Mouse (Mus musculus) heart, embryonic 13.5 days (tissue): ENCODE measurements around the gene Mef2d. TPM values are rescaled to one million over a fixed set of nuclear protein-coding genes. Genes with fewer than 3 reads are reported as not detected.

Experiments used
- ATAC-seq: fragments of 200-750 bp; cut with Nextera tagmentation; 2 replicates; pipeline ENCODE4 v1.8.0; 2017; ENCODE audit warnings: moderate TSS enrichment; ENCODE audit not compliant: insufficient number of reproducible peaks, low FRiP score, low TSS enrichment; ENCODE audit errors: extremely low read depth
- H3K27ac ChIP-seq: fragments of 300-500 bp; sonication (generic); replicated peaks from 2 replicates; pipeline ENCODE4 v1.5.1; 2015; ENCODE audit warnings: moderate library complexity, mild to moderate bottlenecking, inconsistent platforms
- H3K27me3 ChIP-seq: fragments of 300-500 bp; sonication (generic); replicated peaks from 2 replicates; pipeline ENCODE4 v1.6.1; 2015; ENCODE audit warnings: mild to moderate bottlenecking, inconsistent platforms
- H3K36me3 ChIP-seq: fragments of 300-500 bp; sonication (generic); 2 replicates; pipeline ENCODE4 v1.6.1; 2015; ENCODE audit warnings: mild to moderate bottlenecking, inconsistent platforms
- H3K4me1 ChIP-seq: fragments of 300-500 bp; sonication (generic); 2 replicates; pipeline ENCODE4 v1.6.1; 2015; ENCODE audit warnings: inconsistent platforms
- H3K4me2 ChIP-seq: fragments of 300-500 bp; sonication (generic); 2 replicates; pipeline ENCODE4 v1.6.1; 2015; ENCODE audit warnings: inconsistent platforms, mild to moderate bottlenecking, moderate library complexity
- H3K4me3 ChIP-seq: fragments of 300-500 bp; sonication (generic); 2 replicates; pipeline ENCODE4 v1.5.1; 2015; ENCODE audit warnings: moderate library complexity, mild to moderate bottlenecking, inconsistent platforms
- H3K9ac ChIP-seq: fragments of 300-500 bp; sonication (generic); 2 replicates; pipeline ENCODE4 v1.6.1; 2015; ENCODE audit warnings: inconsistent platforms, mild to moderate bottlenecking, moderate library complexity
- H3K9me3 ChIP-seq: fragments of 300-500 bp; sonication (generic); 2 replicates; pipeline ENCODE4 v1.6.1; 2016; ENCODE audit warnings: inconsistent platforms
- WGBS: fragments of 180-500 bp; shearing (Covaris S2); methylation state at CpG from one replicate; pipeline ENCODE4 v1.1.7; 2015; ENCODE audit warnings: mixed read lengths; 5-methylcytosine and 5-hydroxymethylcytosine counted together
- polyA plus RNA-seq: library from polyadenylated mRNA; unstranded; fragments of >200 nt; fragmentation: Nextera tagmentation; extraction: Ambion mirVana; gene quantifications from 2 replicates; pipeline ENCODE4 v1.2.1, GENCODE M21; 2015

Mef2d gene
- polyA plus RNA-seq, 1 experiment from 2014 or later: 37.1 TPM

DNA sequence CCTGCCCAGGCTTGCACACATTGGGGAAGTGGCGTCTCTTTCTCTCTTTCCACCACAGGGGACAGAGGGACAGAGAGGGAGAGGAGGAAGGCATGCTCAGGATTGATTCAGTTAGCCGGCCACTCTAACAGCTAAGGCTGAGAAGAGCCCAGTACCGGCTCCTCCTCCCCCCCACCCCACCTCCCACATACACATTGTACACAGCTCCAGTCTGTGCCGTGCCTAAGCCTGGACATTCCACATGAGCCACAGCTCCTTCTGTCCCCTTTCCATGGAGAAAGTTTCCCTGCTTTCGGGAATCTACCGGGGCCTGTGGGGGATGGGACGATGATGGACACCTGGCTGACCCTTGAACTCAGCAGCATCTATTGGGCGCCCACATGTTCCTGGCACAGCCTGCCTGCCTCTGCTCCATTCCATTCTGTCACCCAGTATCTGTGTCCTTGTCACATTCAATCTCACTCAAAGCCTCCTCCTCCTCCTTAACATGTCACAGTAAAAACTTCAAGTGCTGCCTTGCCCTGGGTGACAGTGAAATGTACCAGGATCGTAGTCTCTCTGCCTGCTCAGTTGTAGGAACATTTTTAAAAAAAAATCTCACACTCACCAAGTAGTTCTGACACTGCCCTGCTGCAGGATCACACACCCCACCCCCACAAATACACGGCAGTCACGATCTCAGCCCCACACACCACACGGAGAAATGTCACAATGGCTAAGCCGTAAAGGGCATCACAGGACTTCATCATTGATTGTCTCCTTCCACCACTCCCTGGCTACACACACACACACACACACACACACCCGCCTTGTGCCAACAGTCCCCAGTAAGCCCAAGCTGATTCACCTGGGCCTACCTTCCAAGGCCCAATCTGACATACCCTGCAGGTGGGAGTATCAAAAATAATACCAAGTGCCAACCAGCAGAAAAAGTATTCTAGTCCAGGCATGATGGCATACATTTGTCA is 20.7 kb upstream of the Mef2d start:
- Histone ChIP-seq H3K27ac (peak overlapping the region; percentile 88), H3K4me1 (peaks cover 44% of the 10 kb centered on the region), H3K4me3 (no peak overlapping the region), H3K4me2 (peak overlapping the region; percentile 20; the same call in 1 of the 2 replicates), H3K36me3 (peaks cover 49% of the 10 kb centered on the region), H3K27me3 (no peaks in the 10 kb centered on the region), H3K9ac (peak overlapping the region; percentile 45), H3K9me3 (no peaks in the 10 kb centered on the region)
- peak; percentile 16; the same call in 1 of the 2 replicates for ATAC-seq
- WGBS: 38% methylated on average over 14 of the region's 14 CpGs

DNA sequence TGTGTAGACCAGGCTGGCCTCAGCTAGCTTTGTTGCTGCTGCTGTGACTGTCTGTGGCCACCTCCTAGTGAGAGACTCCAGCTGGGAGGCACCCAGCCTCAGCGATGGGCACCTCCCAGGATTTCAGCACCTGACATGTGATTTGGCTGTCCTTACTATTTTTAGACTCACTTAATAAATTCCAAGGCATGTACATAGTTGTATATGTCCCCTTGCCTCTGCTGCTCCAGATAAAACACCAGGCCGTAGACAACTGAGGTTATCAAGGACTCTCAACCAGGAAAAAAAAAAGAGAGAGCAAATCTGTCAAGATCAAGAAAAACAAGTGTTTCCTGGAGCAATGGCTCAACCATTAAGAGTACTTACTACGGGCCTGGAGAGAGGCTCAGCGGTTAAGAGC is 17.0 kb upstream of the Mef2d start:
- ATAC-seq: no peak
- peak overlapping the region; percentile 58 for H3K27ac ChIP-seq
- WGBS: 19% methylated on average over 4 of the region's 4 CpGs

DNA sequence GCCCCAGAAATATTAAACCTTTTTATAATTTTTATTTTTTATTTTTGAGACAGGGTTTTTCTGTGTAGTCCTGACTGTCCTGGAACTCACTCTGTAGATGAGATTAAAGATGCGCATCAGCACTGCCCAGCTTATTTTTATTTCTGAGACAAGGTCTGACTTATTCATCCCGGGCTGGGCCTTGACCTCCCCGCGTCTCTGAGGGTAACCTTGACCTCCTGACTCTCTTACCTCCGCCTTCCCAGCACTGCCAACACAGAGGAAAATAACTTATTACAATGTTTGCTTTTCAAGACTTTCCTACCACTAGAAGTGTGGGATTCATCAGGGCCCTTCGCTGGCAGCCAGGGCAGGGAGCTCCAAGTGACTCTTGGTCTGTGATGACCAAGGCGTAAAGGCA is 16.0 kb upstream of the Mef2d start:
- ATAC-seq: no peak
- Histone ChIP-seq H3K4me3 (no peak overlapping the region), H3K4me1 (peaks cover 28% of the 10 kb centered on the region), H3K27ac (peak overlapping the region; percentile 58; the same call in 1 of the 2 replicates), H3K9me3 (no peaks in the 10 kb centered on the region), H3K9ac (no peak overlapping the region), H3K27me3 (no peaks in the 10 kb centered on the region), H3K36me3 (peaks cover 2% of the 10 kb centered on the region; the same call in 1 of the 2 replicates), H3K4me2 (no peak overlapping the region)
- 86% methylated on average over 7 of the region's 7 CpGs for WGBS

More for the DNA sequence above, 17.0 kb upstream of the Mef2d start:
- Histone ChIP-seq H3K4me1 (peaks cover 38% of the 10 kb centered on the region), H3K9ac (no peak overlapping the region), H3K9me3 (no peaks in the 10 kb centered on the region), H3K4me2 (no peak overlapping the region), H3K36me3 (peaks cover 12% of the 10 kb centered on the region), H3K4me3 (no peak overlapping the region), H3K27me3 (no peaks in the 10 kb centered on the region)

DNA sequence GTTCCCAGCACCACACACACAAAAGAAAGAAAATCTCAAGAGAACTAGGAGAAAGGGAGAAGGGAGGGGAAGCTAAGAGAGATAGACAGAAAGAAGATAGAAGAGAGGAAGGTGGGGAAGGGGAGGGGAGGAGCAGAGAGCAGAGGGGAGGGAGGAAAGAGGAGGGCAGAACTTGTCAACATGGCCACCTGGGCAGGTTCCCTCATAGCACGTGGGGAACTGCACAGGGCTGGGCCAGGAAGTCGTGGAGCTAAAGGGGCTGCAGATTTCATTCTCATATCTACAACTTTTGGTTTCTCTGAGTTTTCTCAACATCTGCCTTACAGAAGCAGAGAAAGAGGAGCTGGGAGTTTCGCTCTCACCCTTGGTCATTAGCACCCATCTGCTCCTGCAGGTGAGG is 14.5 kb upstream of the Mef2d start:
- WGBS: 52% methylated on average over 3 of the region's 3 CpGs
- Histone ChIP-seq H3K4me1 (peaks cover 27% of the 10 kb centered on the region), H3K9ac (no peak overlapping the region), H3K4me3 (no peak overlapping the region), H3K27ac (no peak overlapping the region), H3K4me2 (no peak overlapping the region), H3K9me3 (no peaks in the 10 kb centered on the region), H3K27me3 (no peaks in the 10 kb centered on the region), H3K36me3 (no peaks in the 10 kb centered on the region)
- no peak for ATAC-seq

DNA sequence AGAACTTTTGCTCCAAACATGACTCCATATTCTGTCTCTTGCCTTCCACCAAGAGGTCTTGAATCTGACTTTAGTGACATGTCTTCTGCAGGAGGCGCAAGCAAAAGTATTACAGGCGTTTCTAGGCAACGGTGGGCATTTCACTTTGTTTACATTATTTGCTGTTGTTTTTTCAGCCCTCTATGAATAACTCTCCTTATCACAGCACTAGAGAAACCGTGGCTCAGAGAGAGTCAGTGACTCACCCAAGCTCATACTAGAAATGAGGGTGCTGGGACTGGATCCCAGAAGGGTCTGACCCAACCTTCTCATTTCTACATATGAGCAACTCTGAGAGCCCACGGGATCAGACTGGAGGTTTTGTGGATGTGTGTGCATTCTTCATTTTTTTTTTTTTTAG is 14.1 kb upstream of the Mef2d start:
- no peak for ATAC-seq
- no peak overlapping the region for H3K27ac ChIP-seq
- no peaks in the 10 kb centered on the region for H3K27me3 ChIP-seq
- H3K4me3 ChIP-seq: no peak overlapping the region
- peaks cover 31% of the 10 kb centered on the region for H3K4me1 ChIP-seq
- H3K36me3 ChIP-seq: no peaks in the 10 kb centered on the region
- no peak overlapping the region for H3K9ac ChIP-seq
- no peak overlapping the region for H3K4me2 ChIP-seq
- 55% methylated on average over 5 of the region's 5 CpGs for WGBS
- H3K9me3 ChIP-seq: no peaks in the 10 kb centered on the region

DNA sequence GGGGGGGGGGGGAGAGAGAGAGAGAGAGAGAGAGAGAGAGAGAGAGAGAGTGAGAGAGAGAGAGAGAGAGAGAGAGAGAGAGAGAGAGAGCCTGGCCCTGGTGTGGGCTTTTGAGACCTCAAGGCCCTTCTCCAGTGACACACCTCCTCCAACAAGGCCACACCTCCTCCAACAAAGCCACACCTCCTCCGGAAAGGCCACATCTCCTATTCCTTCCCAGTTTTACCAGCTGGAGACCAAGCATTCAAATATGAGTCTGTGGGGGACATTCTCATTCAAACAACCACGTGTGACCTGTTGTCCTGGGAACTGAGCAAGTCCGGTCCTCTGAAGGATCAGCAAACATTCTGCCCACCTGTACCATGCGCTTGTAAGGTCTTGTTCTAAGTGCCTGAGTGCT is 13.2 kb upstream of the Mef2d start:
- H3K4me3 ChIP-seq: no peak overlapping the region
- no peak overlapping the region for H3K4me2 ChIP-seq
- H3K36me3 ChIP-seq: no peaks in the 10 kb centered on the region
- 48% methylated on average over 4 of the region's 4 CpGs for WGBS
- H3K4me1 ChIP-seq: peaks cover 41% of the 10 kb centered on the region
- H3K9ac ChIP-seq: no peak overlapping the region
- H3K27ac ChIP-seq: no peak overlapping the region
- H3K27me3 ChIP-seq: no peaks in the 10 kb centered on the region
- no peak for ATAC-seq
- no peaks in the 10 kb centered on the region for H3K9me3 ChIP-seq

DNA sequence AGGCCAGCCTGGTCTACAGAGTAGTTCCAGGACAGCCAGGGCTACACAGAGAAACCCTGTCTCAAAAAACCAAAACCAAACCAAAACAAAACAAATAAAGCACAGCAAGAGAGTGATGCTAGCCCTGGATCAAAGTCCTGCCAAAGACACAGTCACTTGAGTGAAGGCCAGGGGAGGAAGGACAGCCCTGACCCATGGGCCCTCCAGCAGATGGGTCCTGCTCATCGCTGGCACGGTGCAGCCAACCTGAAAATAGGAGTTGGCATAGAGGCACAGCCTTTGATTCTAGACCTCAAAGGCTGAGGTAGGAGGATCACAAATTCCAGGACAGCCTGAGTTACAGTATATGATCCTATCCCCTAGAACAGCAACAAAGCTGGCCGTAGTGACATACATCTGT is 11.1 kb upstream of the Mef2d start:
- H3K36me3 ChIP-seq: no peaks in the 10 kb centered on the region
- no peak for ATAC-seq
- 90% methylated on average over 3 of the region's 3 CpGs for WGBS
- no peak overlapping the region for H3K9ac ChIP-seq
- H3K27ac ChIP-seq: no peak overlapping the region
- H3K4me3 ChIP-seq: no peak overlapping the region
- no peak overlapping the region for H3K4me2 ChIP-seq
- H3K9me3 ChIP-seq: no peaks in the 10 kb centered on the region
- no peaks in the 10 kb centered on the region for H3K27me3 ChIP-seq
- peaks cover 38% of the 10 kb centered on the region for H3K4me1 ChIP-seq

DNA sequence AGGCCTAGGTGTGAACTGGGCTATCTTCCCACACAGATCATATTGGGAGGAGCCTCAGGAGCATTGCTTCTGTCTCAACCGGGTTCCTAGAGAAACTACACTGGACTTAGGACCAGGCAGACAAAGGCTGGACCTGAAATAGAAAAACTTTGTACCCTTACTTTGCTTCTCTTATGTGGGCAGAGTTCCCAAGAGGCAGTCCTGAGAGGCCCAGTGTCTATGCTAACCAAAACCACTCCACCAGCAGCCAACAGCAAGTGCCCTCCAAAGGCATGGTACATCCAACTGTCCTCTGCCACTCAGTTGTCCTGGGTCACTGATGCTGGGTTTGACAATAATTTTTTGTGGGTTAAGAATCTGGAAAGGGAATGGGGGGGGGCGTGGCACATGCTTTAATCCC is 9.7 kb upstream of the Mef2d start:
- WGBS: 71% methylated on average over 2 of the region's 2 CpGs
- H3K27ac ChIP-seq: peak overlapping the region; percentile 98
- H3K4me2 ChIP-seq: no peak overlapping the region
- no peaks in the 10 kb centered on the region for H3K36me3 ChIP-seq
- H3K9me3 ChIP-seq: no peaks in the 10 kb centered on the region
- H3K4me1 ChIP-seq: peaks cover 42% of the 10 kb centered on the region
- H3K4me3 ChIP-seq: no peak overlapping the region
- peak overlapping the region; percentile 47 for H3K9ac ChIP-seq
- ATAC-seq: no peak
- H3K27me3 ChIP-seq: no peaks in the 10 kb centered on the region

DNA sequence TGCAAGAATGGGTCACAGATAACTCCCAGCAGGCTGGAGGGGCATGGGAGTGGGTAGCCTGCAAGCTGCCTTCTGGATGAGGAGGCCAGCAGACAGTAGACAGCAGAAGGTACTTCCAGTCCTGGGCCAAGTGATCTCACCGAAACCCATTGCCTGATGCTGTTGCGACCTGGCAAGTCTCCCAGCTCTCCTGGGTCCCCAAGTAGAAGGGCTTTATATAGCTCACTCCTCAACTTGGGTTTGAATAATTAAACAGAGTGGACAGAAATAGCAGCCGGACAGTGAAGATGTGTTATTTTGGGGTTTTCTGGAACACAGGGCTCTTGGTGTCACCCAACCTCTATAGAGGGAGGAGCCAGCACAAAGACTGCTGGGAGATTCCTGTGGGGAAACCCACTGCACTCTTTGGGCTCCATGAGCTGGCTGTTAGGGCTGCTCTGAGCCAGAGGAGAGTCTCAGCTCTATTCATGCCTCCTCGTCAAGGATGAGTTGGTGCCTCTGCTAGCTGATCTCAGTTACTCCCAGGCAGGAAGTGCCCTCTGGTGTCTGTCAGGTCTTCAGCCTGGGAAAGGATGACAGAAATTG is 8.9 kb upstream of the Mef2d start:
- Histone ChIP-seq H3K36me3 (no peaks in the 10 kb centered on the region), H3K27ac (peak overlapping the region; percentile 98), H3K4me1 (peaks cover 48% of the 10 kb centered on the region), H3K27me3 (no peaks in the 10 kb centered on the region), H3K9me3 (no peaks in the 10 kb centered on the region), H3K4me3 (peak overlapping the region; percentile 35), H3K9ac (peak overlapping the region; percentile 78), H3K4me2 (peak overlapping the region; percentile 67)
- ATAC-seq: 0 out of 2 replicates have a peak, but pooled peaks have one; percentile 12
- WGBS: 24% methylated on average over 4 of the region's 4 CpGs

DNA sequence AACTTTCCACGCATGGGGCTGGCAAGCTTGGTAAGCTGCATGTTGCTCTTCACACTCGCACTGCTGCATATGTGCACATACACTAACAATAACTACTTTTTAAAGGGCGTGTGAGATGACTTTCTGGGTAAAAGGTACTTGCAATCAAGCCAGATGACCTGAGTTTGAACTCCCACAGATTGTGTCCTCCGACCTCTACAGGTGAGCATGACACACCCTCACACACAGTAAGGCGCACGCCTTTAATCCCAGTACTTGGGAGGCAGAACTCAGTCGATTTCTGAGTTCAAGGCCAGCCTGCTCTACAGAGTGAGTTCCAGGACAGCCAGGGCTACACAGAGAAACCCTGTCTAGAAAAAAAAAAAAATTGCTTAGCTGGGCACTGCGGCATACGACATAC is 5.8 kb upstream of the Mef2d start:
- 83% methylated on average over 9 of the region's 9 CpGs for WGBS
- Histone ChIP-seq H3K4me1 (peaks cover 73% of the 10 kb centered on the region), H3K27me3 (no peaks in the 10 kb centered on the region), H3K4me2 (no peak overlapping the region), H3K36me3 (no peaks in the 10 kb centered on the region), H3K4me3 (no peak overlapping the region), H3K9ac (no peak overlapping the region), H3K27ac (no peak overlapping the region), H3K9me3 (no peaks in the 10 kb centered on the region)
- no peak for ATAC-seq

DNA sequence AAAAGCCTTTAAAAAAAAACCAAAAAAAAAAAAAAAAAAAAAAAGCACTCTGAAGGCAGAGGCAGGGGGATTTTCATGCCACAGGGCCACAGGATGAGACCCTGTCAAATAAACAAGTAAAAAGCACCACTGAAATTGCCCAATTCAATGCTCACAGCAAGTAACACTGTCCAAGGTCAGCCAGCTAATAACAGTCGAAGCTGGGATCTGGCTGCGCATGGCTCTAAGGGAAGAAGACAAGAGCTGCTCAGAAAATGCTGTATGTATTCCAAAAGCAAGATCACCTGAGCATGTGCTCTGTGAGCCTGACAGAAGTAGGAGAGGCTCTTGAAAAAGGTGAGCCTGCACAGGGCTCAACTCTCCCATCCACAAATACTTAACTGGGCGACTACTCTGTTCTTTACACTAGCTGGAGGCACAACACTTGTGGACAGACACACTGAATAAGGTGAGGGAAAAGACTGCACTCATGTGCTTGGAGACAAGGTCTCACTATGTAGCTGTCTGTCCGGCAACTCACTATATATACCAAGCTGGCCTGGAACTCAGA is 5.2 kb upstream of the Mef2d start:
- Histone ChIP-seq H3K9ac (peak overlapping the region; percentile 77), H3K27me3 (no peaks in the 10 kb centered on the region), H3K36me3 (no peaks in the 10 kb centered on the region), H3K4me2 (peak overlapping the region; percentile 95), H3K9me3 (no peaks in the 10 kb centered on the region), H3K4me3 (peak overlapping the region; percentile 96), H3K4me1 (peaks cover 74% of the 10 kb centered on the region), H3K27ac (peak overlapping the region; percentile 100)
- ATAC-seq: no peak
- WGBS: 72% methylated on average over 4 of the region's 4 CpGs
